Mouse (Mus musculus) c-Kit-positive CD71-negative TER-119-negative erythroid progenitor cells, embryonic 14.5 days (primary cell): ENCODE results near the gene Cenpt.

Experiments
- DNase-seq: peaks from one replicate; pipeline ENCODE4 v3.0.0-alpha.2; 2013; ENCODE audit warnings: low read depth

Gene Cenpt

DNA sequence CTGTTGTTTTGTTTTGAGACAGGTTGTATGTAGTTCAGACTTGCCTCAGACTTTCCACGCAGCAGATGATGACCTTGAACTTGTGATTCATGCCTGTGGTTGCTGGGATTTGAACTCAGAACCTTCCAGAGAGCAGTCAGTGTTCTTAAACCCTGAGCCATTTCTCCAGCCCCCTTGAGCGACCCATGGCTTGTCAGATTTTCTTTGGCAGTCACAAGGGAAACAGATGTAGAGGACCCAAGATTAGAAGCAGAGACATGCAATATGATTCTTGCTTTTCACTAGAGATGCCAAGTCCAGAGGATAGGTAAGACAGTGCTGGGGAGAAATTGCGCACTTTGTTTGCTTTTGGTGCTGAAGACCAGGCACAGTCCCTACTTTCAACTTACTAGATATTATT, at the start of gene Cenpt:
Gene Cenpt, minus strand, starts transcription at position 101 of the 400 bp plus-strand sequence.
- no peak for DNase-seq

DNA sequence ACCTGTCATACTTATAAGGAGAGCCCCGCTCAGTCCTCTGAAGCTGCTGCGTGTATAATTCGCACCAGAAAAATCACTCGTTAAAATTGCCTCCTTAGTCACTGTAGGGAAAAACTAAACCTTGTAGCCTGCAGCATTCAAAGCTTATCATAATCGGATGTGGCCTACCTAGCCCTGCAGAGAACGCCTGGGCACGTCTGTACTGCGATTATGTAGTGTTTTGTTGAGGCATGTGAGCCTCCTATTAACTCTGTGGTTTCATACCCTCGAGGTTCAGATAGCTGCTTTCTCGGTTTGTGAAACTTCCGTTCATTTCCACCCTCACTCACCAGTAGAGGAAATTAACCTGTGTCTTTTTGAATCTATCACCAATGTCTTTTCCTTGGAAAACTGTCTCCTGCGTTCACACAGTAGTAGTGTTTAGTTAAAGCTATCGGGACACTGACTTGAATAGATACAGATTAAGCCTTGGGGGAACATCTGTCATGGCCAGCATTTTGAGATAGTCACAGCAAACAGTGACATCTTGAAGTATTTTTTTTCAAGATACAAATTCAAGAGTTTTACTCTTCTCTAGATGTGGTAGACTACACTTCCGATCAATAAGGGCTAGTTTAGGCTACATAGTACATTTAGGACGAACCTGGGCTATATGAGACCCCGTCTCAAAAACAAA, 48.0 kb upstream of the Cenpt start:
- DNase-seq: no peak

DNA sequence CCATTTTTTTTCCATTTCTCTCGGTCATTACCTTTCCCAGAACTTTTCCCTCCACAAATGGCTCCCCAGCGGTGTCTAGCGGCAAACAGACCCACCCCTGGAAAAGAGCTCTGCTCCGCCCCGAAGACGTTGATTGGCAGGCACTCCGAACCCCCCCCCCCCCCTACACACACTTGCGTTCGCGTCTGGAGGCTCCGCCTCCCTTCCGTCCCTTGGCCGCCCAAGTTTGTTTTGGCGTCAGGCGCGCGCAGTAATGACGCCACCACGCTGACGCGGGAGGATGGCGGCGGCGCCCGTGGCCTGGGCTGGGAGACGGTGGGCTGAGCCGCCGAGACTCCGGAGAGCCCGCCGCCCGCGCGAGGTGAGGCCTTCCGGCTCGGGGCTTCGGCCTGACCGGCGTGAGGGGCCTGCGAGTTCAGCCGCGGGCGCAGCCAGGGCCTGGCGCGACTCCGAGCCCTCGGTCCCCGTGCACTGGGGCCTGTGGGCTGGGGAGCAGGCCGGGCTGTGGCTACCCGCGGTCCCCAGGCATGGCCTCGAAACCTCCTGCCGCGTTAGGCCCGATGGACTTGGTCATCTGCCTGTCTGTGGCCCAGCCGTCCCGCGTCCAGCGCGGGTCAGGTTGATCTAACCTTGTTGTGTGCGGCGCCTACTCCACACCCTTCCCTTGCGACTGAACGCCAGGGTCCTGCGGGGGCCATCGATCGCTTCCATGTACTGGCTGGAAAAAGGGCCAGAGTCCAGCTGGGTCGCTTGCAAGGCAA, 47.3 kb upstream of the Cenpt start, which contains the start of gene Pskh1:
Gene Pskh1, plus strand, starts transcription at position 262 of the 761 bp plus-strand sequence.
- peak; percentile 89 for DNase-seq

DNA sequence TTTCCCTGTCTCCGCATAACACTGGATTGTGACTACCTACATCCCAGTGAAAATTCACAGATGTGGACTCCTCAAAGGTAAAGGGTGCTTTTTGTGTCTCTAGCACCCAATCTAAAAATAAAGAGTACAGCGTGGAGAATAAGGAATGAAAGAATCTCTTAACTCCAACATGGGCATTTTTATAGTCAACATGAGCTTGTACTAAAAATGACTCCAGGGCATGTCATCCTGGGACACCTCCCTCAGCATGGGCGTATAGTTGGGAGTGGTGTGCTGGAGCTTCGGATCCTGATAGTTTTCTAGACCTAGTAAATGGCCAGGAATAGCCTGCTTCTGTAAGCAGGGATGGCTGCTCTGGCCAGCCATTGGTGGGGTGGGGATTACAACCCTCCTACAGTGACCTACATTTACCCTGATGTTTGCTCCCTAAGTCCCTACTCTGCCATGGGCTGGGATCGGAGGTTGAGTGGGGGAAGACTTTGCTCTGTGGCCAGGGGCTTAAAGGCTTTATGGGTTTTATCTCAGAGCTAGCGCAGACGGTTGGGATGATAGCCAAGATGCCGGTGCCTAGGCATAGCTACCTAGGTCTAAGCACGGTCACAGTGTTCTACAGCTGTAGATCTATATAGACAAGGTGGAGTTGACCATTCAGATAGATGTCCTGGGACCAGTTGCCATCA, 44.9 kb upstream of the Cenpt start:
- no peak for DNase-seq

- DNase-seq: no peak
Measured at GRCm38 (mm10) chr8:105893339-105893738, 40.3 kb upstream of the Cenpt start, which contains the start of gene Nrn1l. Gene Nrn1l, plus strand, starts transcription at chr8:105893567.

- DNase-seq: no peak
Measured at GRCm38 (mm10) chr8:105892432-105892831, 39.4 kb upstream of the Cenpt start.

DNA sequence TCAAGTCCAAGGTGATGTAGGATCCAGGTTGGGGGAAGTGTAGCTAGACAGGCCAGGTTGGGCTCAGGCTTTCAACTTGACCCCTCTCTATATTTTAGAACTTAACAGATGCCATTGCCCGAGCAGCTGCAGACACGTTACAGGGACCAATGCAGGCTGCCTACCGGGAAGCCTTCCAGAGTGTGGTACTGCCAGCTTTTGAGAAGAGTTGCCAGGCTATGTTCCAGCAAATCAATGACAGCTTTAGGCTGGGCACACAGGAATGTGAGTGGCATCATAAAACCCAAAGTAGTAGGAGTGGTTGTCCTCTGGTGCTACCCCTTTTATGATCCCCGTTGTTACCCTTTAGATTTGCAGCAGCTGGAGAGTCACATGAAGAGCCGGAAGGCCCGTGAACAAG, 37.8 kb upstream of the Cenpt start:
- no peak for DNase-seq

- no peak for DNase-seq
Measured at GRCm38 (mm10) chr8:105889756-105890465, 36.8 kb upstream of the Cenpt start.

DNA sequence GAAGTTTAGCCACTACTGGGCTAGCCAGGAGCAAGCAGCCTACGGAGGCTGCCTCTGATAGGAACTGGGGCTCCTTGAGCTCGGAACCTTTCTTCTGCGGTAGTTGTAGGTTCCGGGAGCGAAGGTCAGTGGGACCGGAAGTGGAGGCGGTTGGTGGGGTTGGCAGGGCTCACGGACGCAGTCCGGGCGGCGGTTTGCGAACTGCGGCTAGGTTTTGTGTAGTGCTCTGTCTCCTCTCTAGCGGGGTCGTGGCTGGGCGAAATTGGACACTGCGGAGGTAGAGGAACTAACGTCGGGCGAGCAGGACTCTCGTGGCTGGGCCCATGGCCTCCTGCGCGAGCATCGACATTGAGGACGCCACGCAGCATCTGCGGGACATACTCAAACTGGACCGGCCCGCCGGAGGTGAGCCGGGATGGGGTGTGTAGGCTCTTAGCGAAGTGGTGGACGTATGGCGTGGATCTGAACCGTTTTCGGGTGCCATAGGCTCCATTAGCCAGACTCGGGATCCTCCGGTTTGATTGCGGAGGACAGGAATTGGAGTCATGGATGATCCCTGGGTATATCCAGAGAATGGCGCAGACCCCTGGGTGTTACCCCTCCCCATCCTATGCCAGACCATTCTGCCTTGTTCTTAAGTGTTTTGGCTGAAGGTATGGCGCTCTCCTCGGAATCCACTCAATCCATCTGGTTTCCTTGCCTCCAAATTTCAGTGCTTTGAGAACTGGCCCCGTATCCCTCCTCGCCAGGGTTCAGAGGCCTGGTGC, 27.9 kb upstream of the Cenpt start, which contains the start of gene Edc4:
Gene Edc4, plus strand, starts transcription at position 128 of the 767 bp plus-strand sequence.
- DNase-seq: peak; percentile 91

DNA sequence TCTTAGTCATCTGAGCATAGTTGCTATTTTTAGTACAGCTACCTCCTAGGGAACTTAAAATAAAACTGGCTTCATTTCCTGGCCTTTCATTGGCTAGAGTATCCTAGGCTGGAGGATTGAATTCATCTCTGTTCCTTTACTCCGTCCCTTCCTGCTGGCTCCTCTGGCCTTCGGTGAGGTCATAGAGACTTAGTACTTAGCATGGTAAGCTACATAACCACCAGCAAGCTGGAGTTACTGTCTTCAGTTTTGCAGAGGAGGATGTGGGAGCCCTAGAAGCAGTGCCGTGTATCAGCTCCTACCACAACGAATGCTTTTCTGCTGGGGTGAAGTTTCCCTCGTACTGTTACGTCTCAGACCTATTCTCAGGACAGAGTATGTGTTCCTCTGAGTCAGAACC, 21.2 kb upstream of the Cenpt start:
- DNase-seq: no peak

- no peak for DNase-seq
Measured at GRCm38 (mm10) chr8:105866364-105867029, 13.4 kb upstream of the Cenpt start.

- no peak for DNase-seq
Measured at GRCm38 (mm10) chr8:105861951-105862350, 8.9 kb upstream of the Cenpt start.

- DNase-seq: peak; percentile 92
Measured at GRCm38 (mm10) chr8:105860143-105860981, 7.3 kb upstream of the Cenpt start, which contains the start of gene Nutf2. Gene Nutf2, plus strand, starts transcription at chr8:105860580.

DNA sequence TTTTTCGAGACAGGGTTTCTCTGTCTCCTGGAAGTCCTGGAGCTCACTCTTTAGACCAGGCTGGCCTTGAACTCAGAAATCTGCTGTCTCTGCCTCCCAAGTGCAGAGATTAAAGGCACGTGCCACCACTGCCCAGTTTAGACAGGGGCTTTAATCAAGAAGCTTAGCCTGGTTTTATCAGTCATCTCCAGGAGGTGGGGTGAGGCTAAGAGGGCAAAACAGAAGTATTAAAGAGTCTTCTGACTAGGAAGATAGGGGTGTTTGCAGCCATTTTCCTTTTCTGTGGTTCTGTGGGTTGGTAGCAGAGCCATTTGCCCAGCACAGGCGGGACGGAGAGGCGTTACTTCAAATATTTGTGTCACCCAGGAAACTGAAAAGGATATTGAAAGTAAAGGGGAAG, 6.2 kb upstream of the Cenpt start:
- DNase-seq: no peak

GRCm38 (mm10) chr8:105858495-105858894, 5.4 kb upstream of the Cenpt start:
- no peak for DNase-seq

GRCm38 (mm10) chr8:105856168-105856835, 3.2 kb upstream of the Cenpt start:
- DNase-seq: no peak

DNA sequence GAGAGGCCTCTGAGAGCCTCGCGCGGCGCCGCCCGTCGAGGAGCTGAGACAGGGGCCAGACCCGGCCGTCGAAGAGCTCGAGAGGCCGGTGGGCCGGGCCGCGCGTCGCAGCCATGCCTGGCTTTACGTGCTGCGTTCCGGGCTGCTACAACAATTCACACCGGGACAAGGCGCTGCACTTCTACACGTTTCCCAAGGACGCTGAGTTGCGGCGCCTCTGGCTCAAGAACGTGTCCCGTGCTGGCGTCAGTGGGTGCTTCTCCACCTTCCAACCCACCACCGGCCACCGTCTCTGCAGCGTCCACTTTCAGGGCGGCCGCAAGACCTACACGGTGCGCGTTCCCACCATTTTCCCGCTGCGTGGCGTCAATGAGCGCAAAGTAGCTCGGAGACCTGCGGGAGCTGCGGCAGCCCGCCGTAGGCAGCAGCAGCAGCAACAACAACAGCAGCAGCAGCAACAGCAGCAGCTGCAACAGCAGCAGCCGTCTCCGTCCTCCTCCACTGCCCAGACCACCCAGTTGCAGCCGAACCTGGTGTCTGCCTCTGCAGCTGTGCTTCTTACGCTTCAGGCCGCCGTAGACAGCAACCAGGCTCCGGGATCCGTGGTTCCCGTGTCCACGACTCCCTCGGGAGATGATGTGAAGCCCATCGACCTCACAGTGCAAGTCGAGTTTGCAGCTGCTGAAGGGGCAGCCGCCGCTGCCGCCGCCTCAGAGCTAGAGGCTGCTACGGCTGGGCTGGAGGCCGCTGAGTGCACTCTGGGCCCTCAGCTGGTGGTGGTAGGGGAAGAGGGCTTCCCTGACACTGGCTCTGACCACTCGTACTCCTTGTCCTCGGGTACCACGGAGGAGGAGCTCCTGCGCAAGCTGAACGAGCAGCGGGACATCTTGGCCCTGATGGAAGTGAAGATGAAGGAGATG, 2.4 kb upstream of the Cenpt start:
- DNase-seq: no peak

- DNase-seq: peak; percentile 87
Measured at GRCm38 (mm10) chr8:105854715-105855216, 1.7 kb upstream of the Cenpt start, which contains the start of gene Thap11. Gene Thap11, plus strand, starts transcription at chr8:105855132.
